Comparison of ENCODE assay signal across 8 mouse cellular contexts in the genomic region with DNA sequence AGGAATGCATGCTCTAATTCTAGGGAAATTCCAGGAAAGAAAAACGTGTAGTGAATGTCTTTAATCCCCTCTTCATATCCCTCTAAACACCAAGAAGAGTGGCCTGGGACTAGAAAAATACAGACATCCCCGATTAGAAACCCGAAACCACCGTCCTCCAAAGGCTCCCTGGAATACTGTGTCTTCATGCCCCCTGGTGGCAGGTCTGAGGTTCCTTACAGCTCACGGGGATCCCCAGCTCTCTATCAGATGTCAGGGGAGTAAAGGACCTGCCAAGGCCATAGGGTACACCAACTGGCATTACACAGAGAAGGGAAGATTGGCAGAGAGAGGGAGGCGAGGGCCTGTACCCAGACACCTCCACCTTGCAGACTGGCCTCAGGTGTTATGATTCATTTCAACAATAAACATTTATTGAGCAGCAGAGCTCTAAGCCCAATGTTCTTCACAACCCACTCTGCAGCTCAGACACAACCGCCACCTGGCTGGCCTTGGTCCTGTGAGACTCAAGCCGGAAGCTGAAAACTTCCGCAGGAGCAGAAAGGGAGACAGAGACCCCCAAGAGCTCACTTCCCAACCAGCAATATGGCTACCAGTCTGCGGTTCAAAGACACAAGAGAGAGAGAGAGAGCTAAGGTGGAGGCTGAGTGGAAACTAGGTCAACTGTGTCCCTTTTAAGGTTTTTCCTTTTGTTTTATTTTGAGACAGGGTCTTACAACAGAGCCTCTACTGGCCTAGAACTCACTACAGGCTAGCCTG. TPM values are rescaled to one million over a fixed set of nuclear protein-coding genes. Genes with fewer than 3 reads are reported as not detected.
A peak's percentile ranks its signal among the peaks of the same experiment; 100 is the strongest.
DNase-seq lines count a peak whose midpoint lies in the region; ATAC-seq and TF ChIP-seq lines count a peak whose summit lies in the region.
"Had no signal": no experiment of that assay in that cellular context is flagged by ENCODE, and none has a peak within 500 bp of the region (broad histone marks: within the 10 kb centered on the region; RNA-seq: fewer than 3 reads in every experiment).

No protein-coding gene starts in this region.

- peak; percentile 79 for ATAC-seq in embryonic facial prominence, embryonic 14.5 days (ENCODE audit: low read depth)
- ATAC-seq in limb, embryonic 14.5 days (ENCODE audit: low FRiP score, low read depth) = peak; percentile 35; the same call in 1 of the 2 replicates

- H3K9ac ChIP-seq in embryonic facial prominence, embryonic 14.5 days (ENCODE audit: low read depth, low read length) = no peak overlapping the region
- no peak overlapping the region for H3K9ac ChIP-seq in limb, embryonic 14.5 days (ENCODE audit: low read depth, low read length, severe bottlenecking)
- H3K9ac ChIP-seq: hindbrain, embryonic 15.5 days had no signal

- peak; percentile 77 for DNase-seq in urinary bladder, postnatal 14 days (ENCODE audit: low spot score)
- DNase-seq in urinary bladder, adult 2 months (ENCODE audit: low spot score) = no peak
- peak; percentile 86 for DNase-seq in adrenal gland, postnatal 14 days
- peak; percentile 86 for DNase-seq in embryonic facial prominence, embryonic 14.5 days (ENCODE audit: low spot score)
- peak; percentile 88 for DNase-seq in heart, postnatal 4 days
- DNase-seq in limb, embryonic 14.5 days (ENCODE audit: low spot score) = peak; percentile 75
- DNase-seq in right cerebral cortex, postnatal 4 days = peak; percentile 69

- 39% methylated on average over 10 of the region's 10 CpGs for WGBS in embryonic facial prominence, embryonic 14.5 days
- WGBS in limb, embryonic 14.5 days = 38% methylated on average over 10 of the region's 10 CpGs

- no peaks in the 10 kb centered on the region for H3K9me3 ChIP-seq in embryonic facial prominence, embryonic 14.5 days (ENCODE audit: control insufficient read depth, low read length)
- no peaks in the 10 kb centered on the region for H3K9me3 ChIP-seq in limb, embryonic 14.5 days (ENCODE audit: control insufficient read depth, low read length)
- H3K9me3 ChIP-seq: hindbrain, embryonic 15.5 days had no signal

- TF ChIP-seq POLR2A in limb, embryonic 14.5 days (IDR thresholded peaks at IDR 0.05; ENCODE audit: borderline replicate concordance, extremely low read depth, insufficient read depth, insufficient read length) = no peak

- H3K4me1 ChIP-seq in embryonic facial prominence, embryonic 14.5 days (ENCODE audit: control insufficient read depth, insufficient read depth, low read length) = peaks cover 17% of the 10 kb centered on the region
- H3K4me1 ChIP-seq in limb, embryonic 14.5 days (ENCODE audit: control insufficient read depth, insufficient read depth, low read length) = peaks cover 17% of the 10 kb centered on the region

- H3K4me3 ChIP-seq in embryonic facial prominence, embryonic 14.5 days (ENCODE audit: low read depth, low read length) = no peak overlapping the region
- H3K4me3 ChIP-seq in limb, embryonic 14.5 days (replicated peaks; ENCODE audit: low read length) = no peak overlapping the region
- H3K4me3 ChIP-seq: hindbrain, embryonic 15.5 days had no signal

- no peak overlapping the region for H3K27ac ChIP-seq in embryonic facial prominence, embryonic 14.5 days (replicated peaks; ENCODE audit: low read depth, low read length)
- H3K27ac ChIP-seq in limb, embryonic 14.5 days (replicated peaks; ENCODE audit: low read depth, low read length) = no peak overlapping the region
- H3K27ac ChIP-seq: hindbrain, embryonic 15.5 days had no signal

- peaks cover 40% of the 10 kb centered on the region for H3K36me3 ChIP-seq in embryonic facial prominence, embryonic 14.5 days (ENCODE audit: control insufficient read depth, insufficient read depth, low read length)
- H3K36me3 ChIP-seq in limb, embryonic 14.5 days (ENCODE audit: control insufficient read depth, insufficient read depth, low read length) = peaks cover 52% of the 10 kb centered on the region
- H3K36me3 ChIP-seq: hindbrain, embryonic 15.5 days had no signal

- no peaks in the 10 kb centered on the region for H3K27me3 ChIP-seq in embryonic facial prominence, embryonic 14.5 days (replicated peaks; ENCODE audit: control insufficient read depth, insufficient read depth, low read length)
- no peaks in the 10 kb centered on the region for H3K27me3 ChIP-seq in limb, embryonic 14.5 days (ENCODE audit: control insufficient read depth, insufficient read depth, low read length)
- H3K27me3 ChIP-seq: hindbrain, embryonic 15.5 days had no signal

- H3K4me2 ChIP-seq in embryonic facial prominence, embryonic 14.5 days (ENCODE audit: low read depth, low read length) = no peak overlapping the region
- H3K4me2 ChIP-seq in limb, embryonic 14.5 days (replicated peaks; ENCODE audit: low read depth, low read length, severe bottlenecking) = no peak overlapping the region
- H3K4me2 ChIP-seq: hindbrain, embryonic 15.5 days had no signal

RNA-seq across cellular contexts. Expression of gene P3h4, which starts 6.4 kb away (rescaled TPM):
- 53.4 and 56.2 TPM in 2 replicates for polyA plus RNA-seq in urinary bladder, adult 2 months (2012; rRNA removed)
- total RNA-seq in adrenal gland, postnatal 14 days (2021) = 25.8 and 26.7 TPM in 2 replicates
- 92.8 and 100 TPM in 2 replicates for polyA plus RNA-seq in embryonic facial prominence, embryonic 14.5 days (2014; fragmentation: Nextera tagmentation; extraction: Ambion mirVana)
- 10 to 100 TPM; 28.0 to 30.0 TPM for total RNA-seq in heart, postnatal 4 days (2021)
- polyA plus RNA-seq in limb, embryonic 14.5 days (2012; rRNA removed) = 120 and 160 TPM in 2 replicates
- polyA plus RNA-seq in limb, embryonic 14.5 days (2014; fragmentation: Nextera tagmentation; extraction: Ambion mirVana) = 92.1 and 95.2 TPM in 2 replicates

RNA-seq across cellular contexts. Expression of gene Fkbp10, which starts 7.2 kb away (rescaled TPM):
- polyA plus RNA-seq in urinary bladder, adult 2 months (2012; rRNA removed) = 84.6 and 90.5 TPM in 2 replicates
- 33.8 and 38.9 TPM in 2 replicates for total RNA-seq in adrenal gland, postnatal 14 days (2021)
- polyA plus RNA-seq in embryonic facial prominence, embryonic 14.5 days (2014; fragmentation: Nextera tagmentation; extraction: Ambion mirVana) = 208 TPM in 2 replicates
- total RNA-seq in heart, postnatal 4 days (2021) = 10 to 100 TPM; 68.8 to 76.1 TPM
- 251 and 316 TPM in 2 replicates for polyA plus RNA-seq in limb, embryonic 14.5 days (2012; rRNA removed)
- 179 and 187 TPM in 2 replicates for polyA plus RNA-seq in limb, embryonic 14.5 days (2014; fragmentation: Nextera tagmentation; extraction: Ambion mirVana)

RNA-seq across cellular contexts. Expression of gene Jup, which starts 10.7 kb away (rescaled TPM):
- polyA plus RNA-seq in urinary bladder, adult 2 months (2012; rRNA removed) = 92.4 and 119 TPM in 2 replicates
- total RNA-seq in adrenal gland, postnatal 14 days (2021) = 101 and 102 TPM in 2 replicates
- 107 and 116 TPM in 2 replicates for polyA plus RNA-seq in embryonic facial prominence, embryonic 14.5 days (2014; fragmentation: Nextera tagmentation; extraction: Ambion mirVana)
- 100 to 1,000 TPM; 223 to 234 TPM for total RNA-seq in heart, postnatal 4 days (2021)
- polyA plus RNA-seq in limb, embryonic 14.5 days (2012; rRNA removed) = 111 and 123 TPM in 2 replicates
- 145 and 159 TPM in 2 replicates for polyA plus RNA-seq in limb, embryonic 14.5 days (2014; fragmentation: Nextera tagmentation; extraction: Ambion mirVana)

RNA-seq across cellular contexts. Expression of gene Nt5c3b, which starts 33.4 kb away (rescaled TPM):
- polyA plus RNA-seq in urinary bladder, adult 2 months (2012; rRNA removed) = 128 and 134 TPM in 2 replicates
- total RNA-seq in adrenal gland, postnatal 14 days (2021) = 51.5 and 57.5 TPM in 2 replicates
- 108 and 127 TPM in 2 replicates for polyA plus RNA-seq in embryonic facial prominence, embryonic 14.5 days (2014; fragmentation: Nextera tagmentation; extraction: Ambion mirVana)
- total RNA-seq in heart, postnatal 4 days (2021) = 10 to 100 TPM; 52.3 to 55.3 TPM
- 131 and 140 TPM in 2 replicates for polyA plus RNA-seq in limb, embryonic 14.5 days (2012; rRNA removed)
- 138 and 147 TPM in 2 replicates for polyA plus RNA-seq in limb, embryonic 14.5 days (2014; fragmentation: Nextera tagmentation; extraction: Ambion mirVana)

RNA-seq across cellular contexts. Expression of gene Klhl10, which starts 33.5 kb away (rescaled TPM):
- 1.3 and 1.4 TPM in 2 replicates for polyA plus RNA-seq in urinary bladder, adult 2 months (2012; rRNA removed)
- 0.94 and 1.5 TPM in 2 replicates for total RNA-seq in adrenal gland, postnatal 14 days (2021)
- polyA plus RNA-seq in embryonic facial prominence, embryonic 14.5 days (2014; fragmentation: Nextera tagmentation; extraction: Ambion mirVana) = 0.55 and 0.84 TPM in 2 replicates
- total RNA-seq in heart, postnatal 4 days (2021) = under 1 TPM; 0.43 to 0.59 TPM
- polyA plus RNA-seq in limb, embryonic 14.5 days (2012; rRNA removed) = 1.9 and 2.5 TPM in 2 replicates
- polyA plus RNA-seq in limb, embryonic 14.5 days (2014; fragmentation: Nextera tagmentation; extraction: Ambion mirVana) = 0.74 and 1.0 TPM in 2 replicates
